Mouse (Mus musculus) midbrain, embryonic 13.5 days (tissue): ENCODE results near the gene Sik3. TPM values are rescaled to one million over a fixed set of nuclear protein-coding genes. Genes with fewer than 3 reads are reported as not detected.

Source experiments
- ATAC-seq: fragments of 200-750 bp; cut with Nextera tagmentation; 2 replicates; pipeline ENCODE4 v1.8.0; 2017; ENCODE audit warnings: mild to moderate bottlenecking, moderate TSS enrichment, moderate library complexity
- H3K27ac ChIP-seq: fragments of 300-500 bp; sonication (generic); 2 replicates; pipeline ENCODE4 v1.5.1; 2015; ENCODE audit warnings: inconsistent platforms, mild to moderate bottlenecking, moderate library complexity
- H3K27me3 ChIP-seq: fragments of 300-500 bp; sonication (generic); 2 replicates; pipeline ENCODE4 v1.6.1; 2015; ENCODE audit warnings: mild to moderate bottlenecking, inconsistent platforms
- H3K36me3 ChIP-seq: fragments of 300-500 bp; sonication (generic); 2 replicates; pipeline ENCODE4 v1.6.1; 2015; ENCODE audit warnings: mild to moderate bottlenecking, inconsistent platforms
- H3K4me1 ChIP-seq: fragments of 300-500 bp; sonication (generic); replicated peaks from 2 replicates; pipeline ENCODE4 v1.6.1; 2015; ENCODE audit warnings: inconsistent platforms
- H3K4me2 ChIP-seq: fragments of 300-500 bp; sonication (generic); replicated peaks from 2 replicates; pipeline ENCODE4 v1.6.1; 2015; ENCODE audit warnings: moderate library complexity, mild to moderate bottlenecking, inconsistent platforms
- H3K4me3 ChIP-seq: fragments of 300-500 bp; sonication (generic); replicated peaks from 2 replicates; pipeline ENCODE4 v1.5.1; 2015; ENCODE audit warnings: mild to moderate bottlenecking, inconsistent platforms
- H3K9ac ChIP-seq: fragments of 300-500 bp; sonication (generic); replicated peaks from 2 replicates; pipeline ENCODE4 v1.6.1; 2015; ENCODE audit warnings: mild to moderate bottlenecking, inconsistent platforms
- H3K9me3 ChIP-seq: fragments of 300-500 bp; sonication (generic); 2 replicates; pipeline ENCODE4 v1.6.1; 2016; ENCODE audit warnings: mild to moderate bottlenecking, inconsistent platforms
- WGBS: fragments of 180-500 bp; shearing (Covaris S2); methylation state at CpG from one replicate; pipeline ENCODE4 v1.1.7; 2015; 5-methylcytosine and 5-hydroxymethylcytosine counted together
- polyA plus RNA-seq: library from polyadenylated mRNA; unstranded; fragments of >200 nt; fragmentation: Nextera tagmentation; extraction: Ambion mirVana; gene quantifications from 2 replicates; pipeline ENCODE4 v1.2.1, GENCODE M21; 2015

The Sik3 gene
- polyA plus RNA-seq, 1 experiment from 2014 or later: 6.7 TPM

- no peaks in the 10 kb centered on the region for H3K9me3 ChIP-seq
- H3K27ac ChIP-seq: no peak overlapping the region
- H3K4me1 ChIP-seq: peaks cover 10% of the 10 kb centered on the region
- no peak overlapping the region for H3K4me3 ChIP-seq
- H3K27me3 ChIP-seq: no peaks in the 10 kb centered on the region
- peaks cover 6% of the 10 kb centered on the region; the same call in 1 of the 2 replicates for H3K36me3 ChIP-seq
- WGBS: 82% methylated on average over 4 of the region's 4 CpGs
- no peak for ATAC-seq
- H3K4me2 ChIP-seq: no peak overlapping the region
- H3K9ac ChIP-seq: no peak overlapping the region
Observed at GRCm38 (mm10) chr9:46158273-46158813, 145.7 kb downstream of the Sik3 start.

GRCm38 (mm10) chr9:46163430-46163829, 150.8 kb downstream of the Sik3 start:
- no peak overlapping the region for H3K4me2 ChIP-seq
- H3K27me3 ChIP-seq: no peaks in the 10 kb centered on the region
- H3K36me3 ChIP-seq: no peaks in the 10 kb centered on the region
- 87% methylated on average over 8 of the region's 8 CpGs for WGBS
- no peaks in the 10 kb centered on the region for H3K4me1 ChIP-seq
- H3K9ac ChIP-seq: no peak overlapping the region
- no peak overlapping the region for H3K4me3 ChIP-seq
- no peaks in the 10 kb centered on the region for H3K9me3 ChIP-seq
- no peak for ATAC-seq
- H3K27ac ChIP-seq: no peak overlapping the region

GRCm38 (mm10) chr9:46168802-46169201, 156.2 kb downstream of the Sik3 start:
- Histone ChIP-seq H3K9ac (no peak overlapping the region), H3K36me3 (no peaks in the 10 kb centered on the region), H3K4me3 (no peak overlapping the region), H3K4me2 (no peak overlapping the region), H3K27ac (no peak overlapping the region), H3K27me3 (no peaks in the 10 kb centered on the region), H3K9me3 (no peaks in the 10 kb centered on the region), H3K4me1 (no peaks in the 10 kb centered on the region)
- ATAC-seq: no peak
- 86% methylated on average over 4 of the region's 4 CpGs for WGBS

GRCm38 (mm10) chr9:46172251-46172650, 159.6 kb downstream of the Sik3 start:
- Histone ChIP-seq H3K36me3 (no peaks in the 10 kb centered on the region), H3K4me3 (no peak overlapping the region), H3K4me1 (no peaks in the 10 kb centered on the region), H3K27ac (no peak overlapping the region), H3K9me3 (no peaks in the 10 kb centered on the region), H3K4me2 (no peak overlapping the region), H3K9ac (no peak overlapping the region), H3K27me3 (no peaks in the 10 kb centered on the region)
- WGBS: 64% methylated on average over 2 of the region's 2 CpGs
- ATAC-seq: no peak

- no peak overlapping the region for H3K9ac ChIP-seq
- H3K4me2 ChIP-seq: no peak overlapping the region
- no peak for ATAC-seq
- H3K9me3 ChIP-seq: no peaks in the 10 kb centered on the region
- 0 out of 2 replicates have a peak, but pooled peaks cover 5% of the 10 kb centered on the region for H3K36me3 ChIP-seq
- WGBS: 63% methylated on average over 2 of the region's 2 CpGs
- no peaks in the 10 kb centered on the region for H3K27me3 ChIP-seq
- no peak overlapping the region for H3K4me3 ChIP-seq
- no peak overlapping the region for H3K27ac ChIP-seq
- H3K4me1 ChIP-seq: no peaks in the 10 kb centered on the region
Observed at GRCm38 (mm10) chr9:46172953-46173352, 160.3 kb downstream of the Sik3 start.

- no peak overlapping the region for H3K4me2 ChIP-seq
- H3K27me3 ChIP-seq: no peaks in the 10 kb centered on the region
- no peak overlapping the region for H3K4me3 ChIP-seq
- 95% methylated on average over 6 of the region's 6 CpGs for WGBS
- ATAC-seq: no peak
- H3K36me3 ChIP-seq: peaks cover 13% of the 10 kb centered on the region
- no peaks in the 10 kb centered on the region for H3K9me3 ChIP-seq
- no peak overlapping the region for H3K9ac ChIP-seq
- H3K27ac ChIP-seq: no peak overlapping the region
- no peaks in the 10 kb centered on the region for H3K4me1 ChIP-seq
Observed at GRCm38 (mm10) chr9:46173919-46174318, 161.3 kb downstream of the Sik3 start.

GRCm38 (mm10) chr9:46174770-46175294, 162.2 kb downstream of the Sik3 start:
- Histone ChIP-seq H3K4me1 (no peaks in the 10 kb centered on the region), H3K4me2 (no peak overlapping the region), H3K4me3 (no peak overlapping the region), H3K27ac (no peak overlapping the region), H3K36me3 (peaks cover 13% of the 10 kb centered on the region), H3K27me3 (no peaks in the 10 kb centered on the region), H3K9me3 (no peaks in the 10 kb centered on the region), H3K9ac (no peak overlapping the region)
- WGBS: 82% methylated on average over 5 of the region's 5 CpGs
- ATAC-seq: no peak

GRCm38 (mm10) chr9:46175300-46175699, 162.7 kb downstream of the Sik3 start:
- Histone ChIP-seq H3K27ac (no peak overlapping the region), H3K4me1 (no peaks in the 10 kb centered on the region), H3K27me3 (no peaks in the 10 kb centered on the region), H3K4me3 (no peak overlapping the region), H3K36me3 (peaks cover 13% of the 10 kb centered on the region), H3K4me2 (no peak overlapping the region), H3K9ac (no peak overlapping the region), H3K9me3 (no peaks in the 10 kb centered on the region)
- 76% methylated on average over 1 of the region's 1 CpGs for WGBS
- no peak for ATAC-seq

GRCm38 (mm10) chr9:46175938-46176375, 163.3 kb downstream of the Sik3 start:
- Histone ChIP-seq H3K4me2 (no peak overlapping the region), H3K9ac (no peak overlapping the region), H3K36me3 (peaks cover 13% of the 10 kb centered on the region), H3K27ac (no peak overlapping the region), H3K9me3 (no peaks in the 10 kb centered on the region), H3K4me1 (peaks cover 4% of the 10 kb centered on the region), H3K27me3 (no peaks in the 10 kb centered on the region), H3K4me3 (no peak overlapping the region)
- 97% methylated on average over 1 of the region's 1 CpGs for WGBS
- no peak for ATAC-seq

- ATAC-seq: no peak
- H3K9me3 ChIP-seq: no peaks in the 10 kb centered on the region
- no peak overlapping the region for H3K27ac ChIP-seq
- H3K36me3 ChIP-seq: peaks cover 13% of the 10 kb centered on the region
- WGBS: 85% methylated on average over 4 of the region's 4 CpGs
- no peak overlapping the region for H3K4me2 ChIP-seq
- no peak overlapping the region for H3K9ac ChIP-seq
- no peak overlapping the region for H3K4me3 ChIP-seq
- H3K4me1 ChIP-seq: peaks cover 4% of the 10 kb centered on the region
- H3K27me3 ChIP-seq: no peaks in the 10 kb centered on the region
Observed at GRCm38 (mm10) chr9:46176613-46177012, 164.0 kb downstream of the Sik3 start.

GRCm38 (mm10) chr9:46178595-46178994, 166.0 kb downstream of the Sik3 start:
- Histone ChIP-seq H3K9me3 (no peaks in the 10 kb centered on the region), H3K27ac (no peak overlapping the region), H3K4me3 (no peak overlapping the region), H3K27me3 (no peaks in the 10 kb centered on the region), H3K36me3 (peaks cover 13% of the 10 kb centered on the region), H3K9ac (no peak overlapping the region), H3K4me1 (peaks cover 4% of the 10 kb centered on the region), H3K4me2 (no peak overlapping the region)
- 91% methylated on average over 9 of the region's 9 CpGs for WGBS
- ATAC-seq: no peak

GRCm38 (mm10) chr9:46181297-46181696, 168.7 kb downstream of the Sik3 start:
- ATAC-seq: no peak
- H3K4me2 ChIP-seq: no peak overlapping the region
- 90% methylated on average over 8 of the region's 8 CpGs for WGBS
- H3K9me3 ChIP-seq: no peaks in the 10 kb centered on the region
- H3K27ac ChIP-seq: no peak overlapping the region
- no peak overlapping the region for H3K9ac ChIP-seq
- peaks cover 13% of the 10 kb centered on the region for H3K36me3 ChIP-seq
- H3K4me1 ChIP-seq: peaks cover 4% of the 10 kb centered on the region
- no peak overlapping the region for H3K4me3 ChIP-seq
- H3K27me3 ChIP-seq: no peaks in the 10 kb centered on the region

GRCm38 (mm10) chr9:46184542-46184941, 171.9 kb downstream of the Sik3 start:
- Histone ChIP-seq H3K27ac (no peak overlapping the region), H3K4me2 (no peak overlapping the region), H3K4me1 (peaks cover 11% of the 10 kb centered on the region), H3K36me3 (no peaks in the 10 kb centered on the region; the same call in 1 of the 2 replicates), H3K9me3 (no peaks in the 10 kb centered on the region), H3K4me3 (no peak overlapping the region), H3K27me3 (no peaks in the 10 kb centered on the region), H3K9ac (no peak overlapping the region)
- 83% methylated on average over 5 of the region's 5 CpGs for WGBS
- no peak for ATAC-seq
